ENCODE assay signal across 14 mouse cellular contexts in genomic region chr5:102460452-102461197, GRCm38 (mm10). TPM values are rescaled to one million over a fixed set of nuclear protein-coding genes. Genes with fewer than 3 reads are reported as not detected.
DNase-seq lines count a peak whose midpoint lies in the region; ATAC-seq and TF ChIP-seq lines count a peak whose summit lies in the region.
"Had no signal": no experiment of that assay in that cellular context is flagged by ENCODE, and none has a peak within 500 bp of the region (broad histone marks: within the 10 kb centered on the region; RNA-seq: fewer than 3 reads in every experiment).

No protein-coding gene starts in this region.

- WGBS in heart, embryonic 10.5 days, result 58% methylated on average over 12 of the region's 12 CpGs
- 68% methylated on average over 12 of the region's 12 CpGs for WGBS in intestine, embryonic 16.5 days
- 40% methylated on average over 12 of the region's 12 CpGs for WGBS in stomach, postnatal 0 days

- TF ChIP-seq CTCF in stomach, postnatal 0 days (IDR thresholded peaks at IDR 0.05; ENCODE audit: low read depth), result no peak
- TF ChIP-seq CTCF in layer of hippocampus, adult 2 months (conservative IDR thresholded peaks at IDR 0.05), result no peak

- H3K4me1 ChIP-seq in heart, embryonic 10.5 days, result no peaks in the 10 kb centered on the region
- no peaks in the 10 kb centered on the region for H3K4me1 ChIP-seq in intestine, embryonic 16.5 days (ENCODE audit: control insufficient read depth, insufficient read depth, low read length)
- H3K4me1 ChIP-seq in stomach, postnatal 0 days (replicated peaks; ENCODE audit: control insufficient read depth, insufficient read depth), result no peaks in the 10 kb centered on the region
- H3K4me1 ChIP-seq: heart, embryonic 13.5 days; midbrain, embryonic 15.5 days; neural tube, embryonic 13.5 days had no signal

- peak; percentile 46; the same call in 1 of the 2 replicates for ATAC-seq in intestine, embryonic 16.5 days
- ATAC-seq in stomach, postnatal 0 days (ENCODE audit: low FRiP score, low TSS enrichment), result peak; percentile 92
- ATAC-seq: midbrain, embryonic 15.5 days had no signal

- no peak for TF ChIP-seq EP300 in stomach, postnatal 0 days (optimal IDR thresholded peaks at IDR 0.05)

- H3K4me3 ChIP-seq in heart, embryonic 10.5 days, result no peak overlapping the region
- H3K4me3 ChIP-seq in intestine, embryonic 16.5 days (ENCODE audit: low read length), result no peak overlapping the region
- H3K4me3 ChIP-seq in stomach, postnatal 0 days (ENCODE audit: low read depth, low read length), result no peak overlapping the region
- H3K4me3 ChIP-seq in layer of hippocampus, adult 2 months, result no peak overlapping the region
- H3K4me3 ChIP-seq: heart, embryonic 13.5 days; midbrain, embryonic 15.5 days; neural tube, embryonic 13.5 days had no signal

- H3K9me3 ChIP-seq in heart, embryonic 10.5 days, result no peaks in the 10 kb centered on the region
- no peaks in the 10 kb centered on the region for H3K9me3 ChIP-seq in intestine, embryonic 16.5 days (ENCODE audit: control insufficient read depth, low read length)
- no peaks in the 10 kb centered on the region for H3K9me3 ChIP-seq in stomach, postnatal 0 days (ENCODE audit: control insufficient read depth, low read length)
- H3K9me3 ChIP-seq: heart, embryonic 13.5 days; midbrain, embryonic 15.5 days; neural tube, embryonic 13.5 days had no signal

- H3K36me3 ChIP-seq in heart, embryonic 10.5 days, result no peaks in the 10 kb centered on the region
- H3K36me3 ChIP-seq in intestine, embryonic 16.5 days (ENCODE audit: control insufficient read depth, insufficient read depth, low read length), result no peaks in the 10 kb centered on the region
- H3K36me3 ChIP-seq in stomach, postnatal 0 days (ENCODE audit: control insufficient read depth, insufficient read depth, low read length), result no peaks in the 10 kb centered on the region
- H3K36me3 ChIP-seq: heart, embryonic 13.5 days; midbrain, embryonic 15.5 days; neural tube, embryonic 13.5 days had no signal

- H3K27me3 ChIP-seq in heart, embryonic 10.5 days (ENCODE audit: insufficient read depth, poor library complexity, severe bottlenecking), result no peaks in the 10 kb centered on the region
- H3K27me3 ChIP-seq in intestine, embryonic 16.5 days (replicated peaks; ENCODE audit: control insufficient read depth, insufficient read depth, low read length), result no peaks in the 10 kb centered on the region
- H3K27me3 ChIP-seq in stomach, postnatal 0 days (ENCODE audit: control insufficient read depth, insufficient read depth, low read length), result no peaks in the 10 kb centered on the region
- H3K27me3 ChIP-seq: heart, embryonic 13.5 days; midbrain, embryonic 15.5 days; neural tube, embryonic 13.5 days had no signal

- no peak overlapping the region for H3K9ac ChIP-seq in intestine, embryonic 16.5 days (ENCODE audit: low read depth, low read length)
- H3K9ac ChIP-seq in stomach, postnatal 0 days (ENCODE audit: low read length), result no peak overlapping the region
- H3K9ac ChIP-seq: heart, embryonic 13.5 days; midbrain, embryonic 15.5 days; neural tube, embryonic 13.5 days had no signal

- H3K27ac ChIP-seq in heart, embryonic 10.5 days, result no peak overlapping the region
- H3K27ac ChIP-seq in intestine, embryonic 16.5 days (ENCODE audit: low read length), result no peak overlapping the region
- peak overlapping the region; percentile 87 for H3K27ac ChIP-seq in stomach, postnatal 0 days (replicated peaks)
- no peak overlapping the region for H3K27ac ChIP-seq in layer of hippocampus, adult 2 months
- H3K27ac ChIP-seq: heart, embryonic 13.5 days; midbrain, embryonic 15.5 days; neural tube, embryonic 13.5 days had no signal

- peak; percentile 81 for DNase-seq in heart, adult 11 months
- no peak for DNase-seq in heart, embryonic 10.5 days (ENCODE audit: low spot score)
- DNase-seq in lung, postnatal 10 days, result peak; percentile 47
- DNase-seq in stomach, postnatal 0 days (ENCODE audit: low spot score), result peak; percentile 85
- DNase-seq in layer of hippocampus, adult 2 months (ENCODE audit: low spot score in 2 of 2), result no peak
- DNase-seq in layer of hippocampus, postnatal 25 days (ENCODE audit: extremely low spot score in 1 of 2, low spot score in 1 of 2), result no peak
- DNase-seq: B cell, adult 2 months; cerebellum, postnatal 10 days; gastrocnemius, postnatal 25 days; thymus, postnatal 14 days had no signal

- no peak overlapping the region for H3K4me2 ChIP-seq in intestine, embryonic 16.5 days (ENCODE audit: low read depth, low read length)
- H3K4me2 ChIP-seq in stomach, postnatal 0 days (replicated peaks; ENCODE audit: low read depth), result no peak overlapping the region
- H3K4me2 ChIP-seq: heart, embryonic 13.5 days; midbrain, embryonic 15.5 days; neural tube, embryonic 13.5 days had no signal

RNA-seq across cellular contexts. Expression of gene Arhgap24, which starts 20.6 kb away (rescaled TPM):
- 6.0 and 8.1 TPM in 2 replicates for polyA plus RNA-seq in heart, embryonic 10.5 days (2016; fragmentation: Nextera tagmentation; extraction: Ambion mirVana)
- polyA plus RNA-seq in intestine, embryonic 16.5 days (2015; fragmentation: Nextera tagmentation; extraction: Ambion mirVana), result 11.3 and 11.5 TPM in 2 replicates
- 24.4 and 24.5 TPM in 2 replicates for polyA plus RNA-seq in stomach, postnatal 0 days (2015; fragmentation: Nextera tagmentation; extraction: Ambion mirVana)
- total RNA-seq in layer of hippocampus, adult 2 months (2021), result 1 to 10 TPM; 4.8 to 5.3 TPM
- total RNA-seq in layer of hippocampus, postnatal 25 days (2021), result 1 to 10 TPM; 6.1 to 7.0 TPM

Comparison
In these comparisons a context has a peak if more than half of its experiments do, and no peak if none do; other contexts are left out.
1. DNase-seq: peak in heart, adult 11 months (single experiment), lung, postnatal 10 days (single experiment) and stomach, postnatal 0 days (single experiment); none in heart, embryonic 10.5 days (single experiment), layer of hippocampus, adult 2 months (0 of 2) and layer of hippocampus, postnatal 25 days (0 of 2).